Mouse (Mus musculus): ENCODE measurements at regions not wholly inside any gene's neighbourhood (a gene's known extent, or its start where the extent isn't known, plus 50 kb on each side); places are given as distances from the start of the nearest gene placed in this dataset.
"Not testable (repeated sequence)": the region's sequence is repeated elsewhere in the genome, so short reads cannot be mapped to it uniquely, and the experiment has no call there.

DNA sequence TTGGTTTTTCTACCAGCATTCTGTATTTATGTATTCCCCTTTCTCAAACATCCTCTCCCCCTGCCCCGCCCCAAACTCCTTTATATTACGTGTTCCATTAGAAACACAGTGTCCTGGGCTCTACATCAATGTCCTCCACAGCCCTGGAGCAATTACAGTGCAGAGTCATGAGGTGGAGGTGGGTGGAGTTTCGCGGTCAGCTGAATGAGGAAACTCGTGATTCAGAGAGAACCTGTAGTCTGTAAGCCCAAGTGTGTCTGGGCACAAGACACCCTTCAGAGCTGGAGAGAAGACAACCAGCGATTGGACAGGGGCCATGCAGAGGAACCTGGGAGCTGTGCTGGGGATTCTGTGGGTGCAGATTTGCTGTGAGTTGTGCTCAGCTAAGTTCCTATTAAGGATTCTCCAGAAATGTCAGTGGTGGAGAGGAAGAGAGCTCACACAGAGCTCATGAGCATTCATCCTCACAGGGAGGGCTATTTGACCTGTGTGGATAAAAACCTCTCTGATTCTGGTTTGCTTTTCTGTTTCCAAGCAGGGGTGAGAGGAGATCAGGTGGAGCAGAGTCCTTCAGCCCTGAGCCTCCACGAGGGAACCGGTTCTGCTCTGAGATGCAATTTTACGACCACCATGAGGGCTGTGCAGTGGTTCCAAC is 570.4 kb downstream of the Dad1 start:
- H3K36me3 ChIP-seq (ENCODE audit: control insufficient read depth, insufficient read depth, low read length); H3K4me1 ChIP-seq (ENCODE audit: control insufficient read depth, insufficient read depth, insufficient read length); H3K27me3 ChIP-seq (ENCODE audit: control insufficient read depth, insufficient read depth, low read length); H3K4me3 ChIP-seq (ENCODE audit: extremely low read depth, insufficient read depth, insufficient read length); H3K27ac ChIP-seq (ENCODE audit: insufficient read depth, low read length): not testable (repeated sequence)
- DNase-seq (ENCODE audit: low read depth in 1 of 2, low spot score in 2 of 2), result peak in 1 of 2 experiments; percentile 1
- WGBS, result 44% methylated on average over 9 of the region's 9 CpGs

DNA sequence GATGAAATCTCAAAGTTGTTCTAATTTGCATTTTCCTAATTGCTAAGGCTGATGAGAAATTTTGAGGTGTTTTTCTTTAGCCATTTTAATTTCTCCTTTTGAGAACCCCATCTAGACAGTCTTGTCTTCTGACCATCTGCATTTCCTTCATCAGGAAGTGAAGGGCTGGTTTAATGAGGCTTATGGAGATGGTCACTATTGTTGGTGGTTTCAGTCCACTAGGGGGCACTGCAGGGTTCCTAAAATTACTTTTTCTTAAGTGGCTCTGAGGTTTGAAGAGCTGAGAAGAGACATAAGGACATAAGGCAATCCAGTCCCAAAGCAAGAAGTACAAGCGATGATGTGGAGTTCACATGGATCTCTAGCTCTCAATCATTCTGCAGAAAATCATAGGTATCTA is 571.2 kb downstream of the Dad1 start:
- not testable (repeated sequence) for DNase-seq (ENCODE audit: low read depth in 1 of 2, low spot score in 2 of 2); H3K36me3 ChIP-seq (ENCODE audit: control insufficient read depth, insufficient read depth, low read length); H3K4me1 ChIP-seq (ENCODE audit: control insufficient read depth, insufficient read depth, insufficient read length); H3K4me3 ChIP-seq (ENCODE audit: extremely low read depth, insufficient read depth, insufficient read length); H3K27ac ChIP-seq (ENCODE audit: insufficient read depth, low read length); H3K27me3 ChIP-seq (ENCODE audit: control insufficient read depth, insufficient read depth, low read length)
- WGBS, result 90% methylated on average over 1 of the region's 1 CpGs

DNA sequence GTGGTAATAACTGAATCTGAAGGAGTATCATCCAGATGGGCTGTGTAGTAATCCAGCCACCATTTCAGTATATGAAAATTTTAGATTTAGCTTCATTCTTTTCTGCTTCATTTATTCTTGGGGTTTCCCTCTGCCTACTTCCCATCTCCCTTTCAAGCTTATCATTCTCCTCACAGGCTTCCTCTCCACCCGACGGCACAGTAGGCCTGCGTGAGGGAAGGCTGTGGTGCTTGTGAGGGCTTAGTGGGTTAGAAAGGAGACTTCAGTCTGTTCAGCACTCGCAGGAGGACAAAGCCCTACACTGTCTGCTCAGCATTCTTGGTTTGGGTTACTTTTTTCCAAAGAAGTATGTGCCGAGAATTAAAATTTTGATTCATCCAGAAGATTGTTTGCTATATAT is 572.6 kb downstream of the Dad1 start:
- H3K36me3 ChIP-seq (ENCODE audit: control insufficient read depth, insufficient read depth, low read length); H3K4me3 ChIP-seq (ENCODE audit: extremely low read depth, insufficient read depth, insufficient read length); H3K27me3 ChIP-seq (ENCODE audit: control insufficient read depth, insufficient read depth, low read length); DNase-seq (ENCODE audit: low read depth in 1 of 2, low spot score in 2 of 2); H3K27ac ChIP-seq (ENCODE audit: insufficient read depth, low read length); H3K4me1 ChIP-seq (ENCODE audit: control insufficient read depth, insufficient read depth, insufficient read length): not testable (repeated sequence)
- 44% methylated on average over 5 of the region's 5 CpGs for WGBS

DNA sequence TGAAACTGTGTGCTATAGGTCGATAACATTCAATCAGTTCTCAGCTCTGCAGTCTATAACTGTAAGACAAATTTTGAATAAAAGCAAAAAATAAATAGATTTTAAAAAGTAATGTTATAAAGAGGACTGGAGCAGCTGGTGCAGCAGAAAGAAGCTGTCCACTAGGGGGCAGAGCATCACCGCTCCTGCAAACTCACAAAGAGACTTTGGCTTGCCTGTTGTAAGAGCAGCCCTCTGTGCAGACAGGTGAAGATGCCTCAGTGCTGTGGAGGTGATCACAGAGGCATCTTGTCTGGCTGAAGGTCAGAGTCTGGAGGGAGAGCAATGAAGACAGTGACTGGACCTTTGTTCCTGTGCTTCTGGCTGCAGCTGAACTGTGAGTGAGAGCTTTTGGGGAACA is 588.2 kb downstream of the Dad1 start:
- H3K4me3 ChIP-seq (ENCODE audit: extremely low read depth, insufficient read depth, insufficient read length); H3K4me1 ChIP-seq (ENCODE audit: control insufficient read depth, insufficient read depth, insufficient read length); H3K36me3 ChIP-seq (ENCODE audit: control insufficient read depth, insufficient read depth, low read length); H3K27me3 ChIP-seq (ENCODE audit: control insufficient read depth, insufficient read depth, low read length); H3K27ac ChIP-seq (ENCODE audit: insufficient read depth, low read length); DNase-seq (ENCODE audit: low read depth in 1 of 2, low spot score in 2 of 2): not testable (repeated sequence)
- WGBS, result 14% methylated on average over 2 of the region's 2 CpGs
- peak; percentile 12; the same call in 1 of the 2 replicates for TF ChIP-seq CTCF (IDR thresholded peaks at IDR 0.05; ENCODE audit: extremely low read depth, insufficient read depth, insufficient read length, insufficient replicate concordance)

DNA sequence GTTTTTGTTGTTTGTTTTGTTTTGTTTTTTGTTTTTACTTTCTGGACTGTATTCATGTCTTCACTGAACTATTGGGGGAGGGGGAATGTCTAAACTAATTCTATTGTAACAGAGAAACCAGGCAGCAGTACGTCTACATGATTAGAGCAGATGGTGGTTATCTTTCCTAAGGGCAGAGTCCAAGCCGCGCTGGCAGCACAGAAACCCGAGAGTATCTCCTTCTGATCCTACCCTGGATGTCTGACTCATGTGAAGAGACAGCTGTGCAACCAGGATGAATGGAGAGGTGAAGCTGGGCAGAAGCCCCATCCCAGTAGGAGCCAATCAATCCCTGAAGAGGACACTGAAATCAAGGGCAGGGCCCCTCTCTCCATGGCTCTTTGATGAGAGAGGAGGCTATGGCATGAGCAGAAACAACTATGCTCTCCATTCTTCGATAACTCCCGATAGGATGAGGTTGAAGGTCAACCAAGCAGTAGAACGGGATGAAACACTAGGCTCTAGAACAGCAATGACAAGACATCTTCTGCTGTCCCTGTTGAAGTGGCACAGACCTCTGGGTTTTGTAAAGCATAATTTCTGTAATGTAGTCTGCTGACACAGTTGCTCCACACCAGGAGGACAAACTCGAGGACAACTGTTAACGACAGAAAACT is 591.1 kb downstream of the Dad1 start:
- DNase-seq (ENCODE audit: low read depth in 1 of 2, low spot score in 2 of 2); H3K27ac ChIP-seq (ENCODE audit: insufficient read depth, low read length); H3K4me1 ChIP-seq (ENCODE audit: control insufficient read depth, insufficient read depth, insufficient read length); H3K4me3 ChIP-seq (ENCODE audit: extremely low read depth, insufficient read depth, insufficient read length); H3K27me3 ChIP-seq (ENCODE audit: control insufficient read depth, insufficient read depth, low read length); H3K36me3 ChIP-seq (ENCODE audit: control insufficient read depth, insufficient read depth, low read length): not testable (repeated sequence)
- WGBS, result 85% methylated on average over 9 of the region's 9 CpGs

DNA sequence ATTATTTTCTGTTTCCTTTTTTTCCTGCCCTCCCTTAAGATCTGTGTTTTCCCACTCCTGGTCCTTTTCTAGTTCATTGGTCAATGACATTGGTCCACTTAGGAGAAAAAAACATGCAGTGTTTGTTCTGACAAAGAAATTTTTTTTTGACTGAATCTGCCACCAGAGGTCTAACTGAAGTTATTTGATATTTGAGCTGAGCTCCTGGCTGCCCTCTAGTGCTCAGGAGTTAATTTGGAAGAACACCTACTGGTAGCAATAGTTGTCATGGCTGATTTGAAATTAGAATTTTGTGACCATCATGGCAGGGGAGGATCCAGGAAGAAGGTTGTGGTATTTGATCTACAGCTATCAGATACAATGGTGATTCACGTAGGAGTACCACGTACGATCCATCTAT is 599.2 kb downstream of the Dad1 start:
- WGBS, result 84% methylated on average over 3 of the region's 3 CpGs
- DNase-seq (ENCODE audit: low read depth in 1 of 2, low spot score in 2 of 2); H3K4me1 ChIP-seq (ENCODE audit: control insufficient read depth, insufficient read depth, insufficient read length); H3K27ac ChIP-seq (ENCODE audit: insufficient read depth, low read length); H3K36me3 ChIP-seq (ENCODE audit: control insufficient read depth, insufficient read depth, low read length); H3K4me3 ChIP-seq (ENCODE audit: extremely low read depth, insufficient read depth, insufficient read length); H3K27me3 ChIP-seq (ENCODE audit: control insufficient read depth, insufficient read depth, low read length): not testable (repeated sequence)

DNA sequence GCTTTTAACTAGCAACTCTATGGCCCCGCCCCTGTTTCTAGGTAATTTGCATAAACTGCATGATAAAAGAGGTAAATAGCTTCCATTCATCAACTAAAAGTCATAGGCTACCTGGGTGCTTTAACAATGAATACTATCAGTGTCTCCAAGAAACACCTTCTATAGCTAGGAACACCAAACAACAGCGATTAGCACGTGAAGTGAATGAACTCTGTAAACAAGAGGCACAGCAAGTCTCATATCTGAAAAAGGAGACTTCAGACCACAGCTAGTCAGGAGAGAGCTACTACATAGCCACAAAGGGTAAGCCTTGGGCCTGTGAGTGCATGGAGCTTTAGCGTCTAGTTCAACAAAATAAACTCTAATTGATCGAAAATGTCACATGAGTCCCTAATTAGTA is 602.8 kb downstream of the Dad1 start:
- H3K4me1 ChIP-seq (ENCODE audit: control insufficient read depth, insufficient read depth, insufficient read length); H3K27me3 ChIP-seq (ENCODE audit: control insufficient read depth, insufficient read depth, low read length): not testable (repeated sequence)
- 80% methylated on average over 5 of the region's 5 CpGs for WGBS

DNA sequence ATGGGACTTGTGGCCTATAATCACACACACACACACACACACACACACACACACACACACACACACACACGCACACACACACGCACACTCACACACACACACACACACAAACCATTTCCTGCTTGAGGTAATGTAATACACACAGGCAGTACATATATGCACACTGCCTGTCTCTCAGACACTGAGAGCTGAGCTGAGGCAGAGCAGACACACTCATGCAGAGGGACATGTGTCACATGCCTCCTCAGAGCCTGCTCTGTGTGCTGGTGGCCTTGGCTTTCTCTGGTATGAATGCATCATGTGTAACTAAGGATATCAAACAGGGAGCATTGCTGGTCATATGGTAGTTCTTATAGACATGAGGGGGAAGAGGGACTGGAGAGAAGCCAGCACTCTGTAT is 604.7 kb downstream of the Dad1 start:
- not testable (repeated sequence) for H3K27ac ChIP-seq (ENCODE audit: insufficient read depth, low read length); H3K36me3 ChIP-seq (ENCODE audit: control insufficient read depth, insufficient read depth, low read length); DNase-seq (ENCODE audit: low read depth in 1 of 2, low spot score in 2 of 2); H3K27me3 ChIP-seq (ENCODE audit: control insufficient read depth, insufficient read depth, low read length); H3K4me3 ChIP-seq (ENCODE audit: extremely low read depth, insufficient read depth, insufficient read length); H3K4me1 ChIP-seq (ENCODE audit: control insufficient read depth, insufficient read depth, insufficient read length)
- WGBS, result 85% methylated on average over 2 of the region's 2 CpGs

More for the DNA sequence above, 602.8 kb downstream of the Dad1 start:
- DNase-seq (ENCODE audit: low read depth in 1 of 2, low spot score in 2 of 2); H3K36me3 ChIP-seq (ENCODE audit: control insufficient read depth, insufficient read depth, low read length); H3K27ac ChIP-seq (ENCODE audit: insufficient read depth, low read length); H3K4me3 ChIP-seq (ENCODE audit: extremely low read depth, insufficient read depth, insufficient read length): not testable (repeated sequence)

DNA sequence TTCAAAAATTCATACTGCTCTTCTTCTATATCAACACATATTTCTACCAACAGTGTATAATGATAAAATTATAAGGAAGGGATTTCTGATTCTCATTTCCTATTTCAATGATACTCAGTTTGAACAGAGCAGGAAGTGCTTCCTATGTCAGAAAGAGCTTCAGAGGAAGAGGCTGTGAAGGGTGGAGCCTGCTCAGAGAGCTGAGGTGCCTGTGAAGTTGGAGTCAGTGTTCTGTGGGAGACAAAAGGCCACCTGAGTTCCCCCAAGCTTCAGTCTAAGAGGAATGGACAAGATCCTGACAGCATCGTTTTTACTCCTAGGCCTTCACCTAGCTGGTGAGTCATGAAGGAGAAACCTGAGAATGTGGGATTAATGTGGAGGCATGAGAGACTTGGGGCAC is 613.5 kb downstream of the Dad1 start:
- not testable (repeated sequence) for H3K27me3 ChIP-seq (ENCODE audit: control insufficient read depth, insufficient read depth, low read length)
- WGBS, result 82% methylated on average over 1 of the region's 1 CpGs

DNA sequence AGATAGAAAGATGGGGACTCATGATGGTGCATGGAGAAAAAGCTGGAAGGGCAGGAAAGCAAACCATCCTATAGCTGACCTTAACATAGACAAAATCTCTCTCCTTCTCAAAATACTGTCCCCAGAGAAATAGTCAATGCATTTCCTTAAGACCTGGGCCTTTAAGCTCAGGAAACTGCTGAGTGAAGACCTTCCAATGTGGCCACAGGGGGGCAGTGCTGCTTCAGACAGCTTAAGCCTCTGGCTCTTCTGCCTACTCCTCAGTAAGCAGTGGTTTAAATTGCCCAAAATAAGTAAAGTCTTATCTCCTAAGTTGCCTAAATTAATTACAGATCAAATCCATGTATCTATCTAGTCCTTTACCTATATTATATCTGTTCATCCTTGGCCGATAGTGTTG is 616.2 kb downstream of the Dad1 start:
- not testable (repeated sequence) for H3K4me3 ChIP-seq (ENCODE audit: extremely low read depth, insufficient read depth, insufficient read length); H3K36me3 ChIP-seq (ENCODE audit: control insufficient read depth, insufficient read depth, low read length); DNase-seq (ENCODE audit: low read depth in 1 of 2, low spot score in 2 of 2); H3K27ac ChIP-seq (ENCODE audit: insufficient read depth, low read length); H3K4me1 ChIP-seq (ENCODE audit: control insufficient read depth, insufficient read depth, insufficient read length); H3K27me3 ChIP-seq (ENCODE audit: control insufficient read depth, insufficient read depth, low read length)
- 82% methylated on average over 1 of the region's 1 CpGs for WGBS

More for the DNA sequence above, 613.5 kb downstream of the Dad1 start:
- not testable (repeated sequence) for H3K36me3 ChIP-seq (ENCODE audit: control insufficient read depth, insufficient read depth, low read length); DNase-seq (ENCODE audit: low read depth in 1 of 2, low spot score in 2 of 2); H3K4me3 ChIP-seq (ENCODE audit: extremely low read depth, insufficient read depth, insufficient read length); H3K27ac ChIP-seq (ENCODE audit: insufficient read depth, low read length); H3K4me1 ChIP-seq (ENCODE audit: control insufficient read depth, insufficient read depth, insufficient read length)

DNA sequence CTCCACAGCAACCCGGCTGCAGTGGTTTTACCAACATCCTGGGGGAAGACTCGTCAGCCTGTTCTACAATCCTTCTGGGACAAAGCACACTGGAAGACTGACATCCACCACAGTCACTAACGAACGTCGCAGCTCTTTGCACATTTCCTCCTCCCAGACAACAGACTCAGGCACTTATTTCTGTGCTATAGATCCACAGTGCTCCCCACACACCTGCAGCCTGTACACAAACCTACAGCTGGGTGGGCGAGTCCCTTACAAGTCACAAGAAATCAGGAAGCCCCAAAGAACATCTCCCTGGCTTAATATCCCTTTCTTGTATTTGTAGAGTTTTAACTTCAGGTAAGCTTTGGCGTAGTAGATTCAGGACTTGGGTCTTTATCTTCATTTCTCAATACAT is 618.7 kb downstream of the Dad1 start:
- WGBS, result 27% methylated on average over 7 of the region's 7 CpGs
- H3K4me3 ChIP-seq (ENCODE audit: extremely low read depth, insufficient read depth, insufficient read length); DNase-seq (ENCODE audit: low read depth in 1 of 2, low spot score in 2 of 2); H3K4me1 ChIP-seq (ENCODE audit: control insufficient read depth, insufficient read depth, insufficient read length); H3K36me3 ChIP-seq (ENCODE audit: control insufficient read depth, insufficient read depth, low read length); H3K27me3 ChIP-seq (ENCODE audit: control insufficient read depth, insufficient read depth, low read length); H3K27ac ChIP-seq (ENCODE audit: insufficient read depth, low read length): not testable (repeated sequence)

All from spleen, adult 2 months (tissue).